Mouse (Mus musculus) spleen, adult 12 weeks (tissue): ENCODE data around the gene Gm49380.

ENCODE experiments used
- DNase-seq: peaks from one replicate; pipeline ENCODE4 v3.0.0; 2022; ENCODE audit warnings: low spot score

Gene Gm49380

GRCm38 (mm10) chr9:44017846-44018245, 95.5 kb downstream of the Gm49380 start:
- DNase-seq, result no peak
